Mouse (Mus musculus) lung, embryonic 15.5 days (tissue): Measurements from ENCODE around the gene Sh3gl3. TPM values are rescaled to one million over a fixed set of nuclear protein-coding genes. Genes with fewer than 3 reads are reported as not detected.

Experiments used
- ATAC-seq: fragments of 200-750 bp; cut with Nextera tagmentation; 2 replicates; pipeline ENCODE4 v1.8.0; 2017; ENCODE audit warnings: moderate number of reproducible peaks, borderline replicate concordance; ENCODE audit not compliant: low FRiP score, low TSS enrichment; ENCODE audit errors: extremely low read depth
- H3K27ac ChIP-seq: fragments of 300-500 bp; sonication (generic); 2 replicates; pipeline ENCODE4 v1.5.1; 2015; ENCODE audit warnings: moderate library complexity, mild to moderate bottlenecking, inconsistent platforms
- H3K27me3 ChIP-seq: fragments of 300-500 bp; sonication (generic); 2 replicates; pipeline ENCODE4 v1.6.1; 2015; ENCODE audit warnings: inconsistent platforms
- H3K36me3 ChIP-seq: fragments of 300-500 bp; sonication (generic); 2 replicates; pipeline ENCODE4 v1.6.1; 2015; ENCODE audit warnings: inconsistent platforms
- H3K4me1 ChIP-seq: fragments of 300-500 bp; sonication (generic); 2 replicates; pipeline ENCODE4 v1.6.1; 2015; ENCODE audit warnings: inconsistent platforms
- H3K4me2 ChIP-seq: fragments of 300-500 bp; sonication (generic); 2 replicates; pipeline ENCODE4 v1.6.1; 2015; ENCODE audit warnings: inconsistent platforms, mild to moderate bottlenecking, moderate library complexity
- H3K4me3 ChIP-seq: fragments of 300-500 bp; sonication (generic); 2 replicates; pipeline ENCODE4 v1.5.1; 2015; ENCODE audit warnings: mild to moderate bottlenecking, inconsistent platforms
- H3K9ac ChIP-seq: fragments of 300-500 bp; sonication (generic); 2 replicates; pipeline ENCODE4 v1.6.1; 2015; ENCODE audit warnings: inconsistent platforms
- H3K9me3 ChIP-seq: fragments of 300-500 bp; sonication (generic); 2 replicates; pipeline ENCODE4 v1.6.1; 2016; ENCODE audit warnings: inconsistent platforms
- WGBS: fragments of 180-500 bp; shearing (Covaris S2); methylation state at CpG from one replicate; pipeline ENCODE4 v1.1.7; 2015; 5-methylcytosine and 5-hydroxymethylcytosine counted together
- polyA plus RNA-seq: library from polyadenylated mRNA; unstranded; fragments of >200 nt; fragmentation: Nextera tagmentation; extraction: Ambion mirVana; gene quantifications from 2 replicates; pipeline ENCODE4 v1.2.1, GENCODE M21; 2015

Gene Sh3gl3
- polyA plus RNA-seq, 1 experiment from 2014 or later = 2.9 TPM

GRCm38 (mm10) chr7:82236152-82236898, 62.7 kb downstream of the Sh3gl3 start:
- H3K9me3 ChIP-seq = no peaks in the 10 kb centered on the region
- no peak for ATAC-seq
- no peak overlapping the region for H3K4me3 ChIP-seq
- H3K27ac ChIP-seq = peak overlapping the region; percentile 27; the same call in 1 of the 2 replicates
- H3K36me3 ChIP-seq = no peaks in the 10 kb centered on the region
- no peak overlapping the region for H3K9ac ChIP-seq
- no peak overlapping the region for H3K4me2 ChIP-seq
- 60% methylated on average over 11 of the region's 11 CpGs for WGBS
- peaks cover 11% of the 10 kb centered on the region for H3K4me1 ChIP-seq
- H3K27me3 ChIP-seq = no peaks in the 10 kb centered on the region

GRCm38 (mm10) chr7:82236899-82237162, 63.2 kb downstream of the Sh3gl3 start:
- WGBS = 74% methylated on average over 4 of the region's 4 CpGs
- Histone ChIP-seq H3K9me3 (no peaks in the 10 kb centered on the region), H3K27me3 (no peaks in the 10 kb centered on the region), H3K36me3 (no peaks in the 10 kb centered on the region), H3K4me3 (no peak overlapping the region), H3K9ac (no peak overlapping the region), H3K4me2 (no peak overlapping the region), H3K4me1 (peaks cover 11% of the 10 kb centered on the region), H3K27ac (no peak overlapping the region)
- no peak for ATAC-seq

GRCm38 (mm10) chr7:82240424-82241240, 67.0 kb downstream of the Sh3gl3 start:
- ATAC-seq = no peak
- H3K4me1 ChIP-seq = no peaks in the 10 kb centered on the region
- no peak overlapping the region for H3K4me3 ChIP-seq
- no peaks in the 10 kb centered on the region for H3K27me3 ChIP-seq
- H3K27ac ChIP-seq = no peak overlapping the region
- H3K9me3 ChIP-seq = no peaks in the 10 kb centered on the region
- H3K4me2 ChIP-seq = no peak overlapping the region
- whole genome bisulfite sequencing = 48% methylated on average over 8 of the region's 8 CpGs
- H3K9ac ChIP-seq = no peak overlapping the region
- H3K36me3 ChIP-seq = no peaks in the 10 kb centered on the region

- no peaks in the 10 kb centered on the region for H3K4me1 ChIP-seq
- no peak overlapping the region for H3K4me2 ChIP-seq
- no peak overlapping the region for H3K4me3 ChIP-seq
- no peaks in the 10 kb centered on the region for H3K36me3 ChIP-seq
- no peaks in the 10 kb centered on the region for H3K9me3 ChIP-seq
- H3K27ac ChIP-seq = no peak overlapping the region
- H3K9ac ChIP-seq = no peak overlapping the region
- no peak for ATAC-seq
- WGBS = 70% methylated on average over 3 of the region's 3 CpGs
- H3K27me3 ChIP-seq = no peaks in the 10 kb centered on the region
These were observed 71.1 kb downstream of the Sh3gl3 start for GRCm38 (mm10) chr7:82244701-82245100.

- Histone ChIP-seq H3K9ac (no peak overlapping the region), H3K27me3 (no peaks in the 10 kb centered on the region), H3K9me3 (no peaks in the 10 kb centered on the region), H3K4me2 (no peak overlapping the region), H3K4me3 (no peak overlapping the region), H3K4me1 (no peaks in the 10 kb centered on the region), H3K27ac (no peak overlapping the region), H3K36me3 (no peaks in the 10 kb centered on the region)
- ATAC-seq = no peak
- 59% methylated on average over 10 of the region's 10 CpGs for WGBS
These were observed 75.5 kb downstream of the Sh3gl3 start for GRCm38 (mm10) chr7:82248953-82249695.

- no peaks in the 10 kb centered on the region for H3K27me3 ChIP-seq
- H3K9me3 ChIP-seq = no peaks in the 10 kb centered on the region
- no peak overlapping the region for H3K9ac ChIP-seq
- H3K36me3 ChIP-seq = no peaks in the 10 kb centered on the region
- 77% methylated on average over 1 of the region's 1 CpGs for WGBS
- H3K27ac ChIP-seq = no peak overlapping the region
- no peak overlapping the region for H3K4me2 ChIP-seq
- no peak overlapping the region for H3K4me3 ChIP-seq
- 0 out of 2 replicates have a peak, but pooled peaks have one; percentile 27 for ATAC-seq
- no peaks in the 10 kb centered on the region for H3K4me1 ChIP-seq
These were observed 79.7 kb downstream of the Sh3gl3 start for GRCm38 (mm10) chr7:82253309-82253708.

GRCm38 (mm10) chr7:82256936-82257335, 83.3 kb downstream of the Sh3gl3 start:
- ATAC-seq = no peak
- Histone ChIP-seq H3K27me3 (no peaks in the 10 kb centered on the region), H3K4me1 (no peaks in the 10 kb centered on the region), H3K9ac (no peak overlapping the region), H3K4me3 (no peak overlapping the region), H3K9me3 (no peaks in the 10 kb centered on the region), H3K4me2 (no peak overlapping the region), H3K27ac (no peak overlapping the region), H3K36me3 (no peaks in the 10 kb centered on the region)
- 61% methylated on average over 6 of the region's 6 CpGs for WGBS

- no peaks in the 10 kb centered on the region for H3K4me1 ChIP-seq
- H3K4me2 ChIP-seq = no peak overlapping the region
- no peak overlapping the region for H3K27ac ChIP-seq
- H3K36me3 ChIP-seq = no peaks in the 10 kb centered on the region
- H3K27me3 ChIP-seq = no peaks in the 10 kb centered on the region
- H3K9me3 ChIP-seq = no peaks in the 10 kb centered on the region
- WGBS = 84% methylated on average over 4 of the region's 4 CpGs
- no peak for ATAC-seq
- H3K9ac ChIP-seq = no peak overlapping the region
- no peak overlapping the region for H3K4me3 ChIP-seq
These were observed 83.9 kb downstream of the Sh3gl3 start for GRCm38 (mm10) chr7:82257530-82257929.

- H3K4me3 ChIP-seq = no peak overlapping the region
- H3K4me1 ChIP-seq = peaks cover 3% of the 10 kb centered on the region; the same call in 1 of the 2 replicates
- no peak overlapping the region for H3K4me2 ChIP-seq
- no peaks in the 10 kb centered on the region for H3K27me3 ChIP-seq
- no peaks in the 10 kb centered on the region for H3K9me3 ChIP-seq
- H3K9ac ChIP-seq = no peak overlapping the region
- no peak for ATAC-seq
- no peaks in the 10 kb centered on the region for H3K36me3 ChIP-seq
- WGBS = 72% methylated on average over 6 of the region's 6 CpGs
- no peak overlapping the region for H3K27ac ChIP-seq
These were observed 86.6 kb downstream of the Sh3gl3 start for GRCm38 (mm10) chr7:82260210-82260609.

- Histone ChIP-seq H3K36me3 (no peaks in the 10 kb centered on the region), H3K4me2 (no peak overlapping the region), H3K9me3 (no peaks in the 10 kb centered on the region), H3K4me3 (no peak overlapping the region), H3K4me1 (peaks cover 5% of the 10 kb centered on the region; the same call in 1 of the 2 replicates), H3K27ac (no peak overlapping the region), H3K27me3 (no peaks in the 10 kb centered on the region), H3K9ac (no peak overlapping the region)
- no peak for ATAC-seq
- 24% methylated on average over 8 of the region's 8 CpGs for WGBS
These were observed 89.5 kb downstream of the Sh3gl3 start for GRCm38 (mm10) chr7:82263141-82263540.

- no peak overlapping the region; the same call in 1 of the 2 replicates for H3K27ac ChIP-seq
- H3K4me2 ChIP-seq = no peak overlapping the region
- H3K36me3 ChIP-seq = no peaks in the 10 kb centered on the region
- no peak overlapping the region for H3K9ac ChIP-seq
- peak; percentile 74; the same call in 1 of the 2 replicates for ATAC-seq
- no peak overlapping the region for H3K4me3 ChIP-seq
- no peaks in the 10 kb centered on the region for H3K27me3 ChIP-seq
- H3K9me3 ChIP-seq = no peaks in the 10 kb centered on the region
- 57% methylated on average over 2 of the region's 2 CpGs for WGBS
- H3K4me1 ChIP-seq = peaks cover 5% of the 10 kb centered on the region; the same call in 1 of the 2 replicates
These were observed 90.5 kb downstream of the Sh3gl3 start for GRCm38 (mm10) chr7:82264119-82264518.
